Mouse (Mus musculus): ENCODE results near the gene Tigd3.

GRCm38 (mm10) chr19:5878362-5878722, 15.6 kb downstream of the Tigd3 start:
- TF ChIP-seq EP300 (IDR thresholded peaks at IDR 0.05; ENCODE audit: low read depth) (no peak), CTCF (IDR thresholded peaks at IDR 0.05; ENCODE audit: low read depth) (no peak)
